Comparison of ENCODE assay signal across 11 mouse cellular contexts in genomic region chr3:30546366-30546765, GRCm38 (mm10). TPM values are rescaled to one million over a fixed set of nuclear protein-coding genes. Genes with fewer than 3 reads are reported as not detected.
DNase-seq lines count a peak whose midpoint lies in the region; ATAC-seq and TF ChIP-seq lines count a peak whose summit lies in the region.
"Had no signal": no experiment of that assay in that cellular context is flagged by ENCODE, and none has a peak within 500 bp of the region (broad histone marks: within the 10 kb centered on the region; RNA-seq: fewer than 3 reads in every experiment).

No protein-coding gene starts in this region.

- no peak overlapping the region for H3K4me2 ChIP-seq in hindbrain, embryonic 15.5 days
- H3K4me2 ChIP-seq in hindbrain, embryonic 12.5 days (replicated peaks) = no peak overlapping the region
- H3K4me2 ChIP-seq in neural tube, embryonic 13.5 days = peak overlapping the region; percentile 7; the same call in 1 of the 2 replicates
- peak overlapping the region; percentile 26 for H3K4me2 ChIP-seq in limb, embryonic 12.5 days
- peak overlapping the region; percentile 15; the same call in 1 of the 2 replicates for H3K4me2 ChIP-seq in stomach, postnatal 0 days (replicated peaks; ENCODE audit: low read depth)

- H3K4me3 ChIP-seq in hindbrain, embryonic 15.5 days = no peak overlapping the region
- no peak overlapping the region for H3K4me3 ChIP-seq in hindbrain, embryonic 12.5 days
- no peak overlapping the region for H3K4me3 ChIP-seq in neural tube, embryonic 13.5 days
- no peak overlapping the region for H3K4me3 ChIP-seq in limb, embryonic 12.5 days (replicated peaks)
- H3K4me3 ChIP-seq in stomach, postnatal 0 days (ENCODE audit: low read depth, low read length) = no peak overlapping the region

- H3K9me3 ChIP-seq in hindbrain, embryonic 15.5 days = no peaks in the 10 kb centered on the region
- no peaks in the 10 kb centered on the region for H3K9me3 ChIP-seq in hindbrain, embryonic 12.5 days (replicated peaks)
- H3K9me3 ChIP-seq in neural tube, embryonic 13.5 days = no peaks in the 10 kb centered on the region
- H3K9me3 ChIP-seq in limb, embryonic 12.5 days = no peaks in the 10 kb centered on the region
- no peaks in the 10 kb centered on the region for H3K9me3 ChIP-seq in stomach, postnatal 0 days (ENCODE audit: control insufficient read depth, low read length)

- H3K27ac ChIP-seq in hindbrain, embryonic 15.5 days (replicated peaks) = 0 out of 2 replicates have a peak overlapping the region, but pooled peaks have one; percentile 2
- H3K27ac ChIP-seq in hindbrain, embryonic 12.5 days = no peak overlapping the region
- no peak overlapping the region for H3K27ac ChIP-seq in neural tube, embryonic 13.5 days (replicated peaks)
- no peak overlapping the region for H3K27ac ChIP-seq in limb, embryonic 12.5 days
- no peak overlapping the region for H3K27ac ChIP-seq in stomach, postnatal 0 days (replicated peaks)

- H3K9ac ChIP-seq in hindbrain, embryonic 15.5 days = no peak overlapping the region
- H3K9ac ChIP-seq in hindbrain, embryonic 12.5 days = no peak overlapping the region
- no peak overlapping the region for H3K9ac ChIP-seq in neural tube, embryonic 13.5 days
- no peak overlapping the region for H3K9ac ChIP-seq in limb, embryonic 12.5 days (replicated peaks)
- H3K9ac ChIP-seq in stomach, postnatal 0 days (ENCODE audit: low read length) = no peak overlapping the region

- no peak for TF ChIP-seq CTCF in stomach, postnatal 0 days (IDR thresholded peaks at IDR 0.05; ENCODE audit: low read depth)

- ATAC-seq in hindbrain, embryonic 15.5 days (ENCODE audit: low FRiP score, low read depth) = no peak
- no peak for ATAC-seq in hindbrain, embryonic 12.5 days (ENCODE audit: low FRiP score)
- no peak for ATAC-seq in neural tube, embryonic 13.5 days (ENCODE audit: low read depth)
- no peak for ATAC-seq in limb, embryonic 12.5 days (ENCODE audit: insufficient number of reproducible peaks, insufficient read depth, low FRiP score, low TSS enrichment, low read depth)
- ATAC-seq in stomach, postnatal 0 days (ENCODE audit: low FRiP score, low TSS enrichment) = no peak

- 64% methylated on average over 13 of the region's 13 CpGs for WGBS in hindbrain, embryonic 15.5 days
- 69% methylated on average over 13 of the region's 13 CpGs for WGBS in hindbrain, embryonic 12.5 days
- WGBS in neural tube, embryonic 13.5 days = 73% methylated on average over 13 of the region's 13 CpGs
- 53% methylated on average over 13 of the region's 13 CpGs for WGBS in limb, embryonic 12.5 days
- 42% methylated on average over 13 of the region's 13 CpGs for WGBS in stomach, postnatal 0 days

- no peak for TF ChIP-seq EP300 in stomach, postnatal 0 days (optimal IDR thresholded peaks at IDR 0.05)

- no peaks in the 10 kb centered on the region for H3K36me3 ChIP-seq in hindbrain, embryonic 15.5 days
- H3K36me3 ChIP-seq in hindbrain, embryonic 12.5 days = no peaks in the 10 kb centered on the region
- no peaks in the 10 kb centered on the region for H3K36me3 ChIP-seq in neural tube, embryonic 13.5 days
- no peaks in the 10 kb centered on the region for H3K36me3 ChIP-seq in limb, embryonic 12.5 days
- no peaks in the 10 kb centered on the region for H3K36me3 ChIP-seq in stomach, postnatal 0 days (ENCODE audit: control insufficient read depth, insufficient read depth, low read length)

- H3K4me1 ChIP-seq in hindbrain, embryonic 15.5 days (replicated peaks) = 0 out of 2 replicates have a peak, but pooled peaks cover 3% of the 10 kb centered on the region
- peaks cover 9% of the 10 kb centered on the region; the same call in 1 of the 2 replicates for H3K4me1 ChIP-seq in hindbrain, embryonic 12.5 days
- 0 out of 2 replicates have a peak, but pooled peaks cover 8% of the 10 kb centered on the region for H3K4me1 ChIP-seq in neural tube, embryonic 13.5 days (replicated peaks)
- peaks cover 34% of the 10 kb centered on the region for H3K4me1 ChIP-seq in limb, embryonic 12.5 days (replicated peaks)
- H3K4me1 ChIP-seq in stomach, postnatal 0 days (replicated peaks; ENCODE audit: control insufficient read depth, insufficient read depth) = no peaks in the 10 kb centered on the region

- DNase-seq in neural tube, embryonic 10.5 days (ENCODE audit: extremely low spot score, low spot score) = no peak
- no peak for DNase-seq in stomach, postnatal 0 days (ENCODE audit: low spot score)
- DNase-seq in ovary, postnatal 14 days (ENCODE audit: low spot score) = no peak
- DNase-seq in layer of hippocampus, postnatal 10 days (ENCODE audit: low spot score in 2 of 2) = no peak

- H3K27me3 ChIP-seq in hindbrain, embryonic 15.5 days = no peaks in the 10 kb centered on the region
- no peaks in the 10 kb centered on the region for H3K27me3 ChIP-seq in hindbrain, embryonic 12.5 days
- no peaks in the 10 kb centered on the region for H3K27me3 ChIP-seq in neural tube, embryonic 13.5 days
- no peaks in the 10 kb centered on the region for H3K27me3 ChIP-seq in limb, embryonic 12.5 days
- no peaks in the 10 kb centered on the region for H3K27me3 ChIP-seq in stomach, postnatal 0 days (ENCODE audit: control insufficient read depth, insufficient read depth, low read length)
- H3K27me3 ChIP-seq: CH12.LX had no signal

RNA-seq across cellular contexts. Expression of gene Mecom, which starts 1.4 kb away (rescaled TPM):
- 6.9 and 9.5 TPM in 2 replicates for polyA plus RNA-seq in hindbrain, embryonic 15.5 days (2015; fragmentation: Nextera tagmentation; extraction: Ambion mirVana)
- polyA plus RNA-seq in hindbrain, embryonic 12.5 days (2016; fragmentation: Nextera tagmentation; extraction: Ambion mirVana) = 44.4 and 47.0 TPM in 2 replicates
- 8.9 and 11.6 TPM in 2 replicates for polyA plus RNA-seq in neural tube, embryonic 13.5 days (2015; fragmentation: Nextera tagmentation; extraction: Ambion mirVana)
- 187 TPM in 2 replicates for polyA plus RNA-seq in limb, embryonic 12.5 days (2016; fragmentation: Nextera tagmentation; extraction: Ambion mirVana)
- 25.7 and 27.9 TPM in 2 replicates for polyA plus RNA-seq in stomach, postnatal 0 days (2015; fragmentation: Nextera tagmentation; extraction: Ambion mirVana)
- total RNA-seq in layer of hippocampus, postnatal 10 days (2021) = 1 to 10 TPM; 6.5 to 6.8 TPM
- total RNA-seq: CH12.LX had no signal

RNA-seq across cellular contexts. Expression of gene Actrt3, which starts 53.4 kb away (rescaled TPM):
- 0.56 and 0.75 TPM in 2 replicates for polyA plus RNA-seq in hindbrain, embryonic 15.5 days (2015; fragmentation: Nextera tagmentation; extraction: Ambion mirVana)
- 0.20 TPM in 1 of 2 replicates, not detected in the other for polyA plus RNA-seq in hindbrain, embryonic 12.5 days (2016; fragmentation: Nextera tagmentation; extraction: Ambion mirVana)
- polyA plus RNA-seq in neural tube, embryonic 13.5 days (2015; fragmentation: Nextera tagmentation; extraction: Ambion mirVana) = 0.32 and 0.59 TPM in 2 replicates
- polyA plus RNA-seq in limb, embryonic 12.5 days (2016; fragmentation: Nextera tagmentation; extraction: Ambion mirVana) = 0.10 TPM in 1 of 2 replicates, not detected in the other
- polyA plus RNA-seq in stomach, postnatal 0 days (2015; fragmentation: Nextera tagmentation; extraction: Ambion mirVana) = not detected in 2 replicates
- 1 to 10 TPM; 1.7 TPM for total RNA-seq in layer of hippocampus, postnatal 10 days (2021)
- total RNA-seq: megakaryocyte, adult 5-6 weeks had no signal
- polyA plus RNA-seq: gonadal fat pad, adult 2 months had no signal

RNA-seq across cellular contexts. Expression of gene Mynn, which starts 55.5 kb away (rescaled TPM):
- polyA plus RNA-seq in hindbrain, embryonic 15.5 days (2015; fragmentation: Nextera tagmentation; extraction: Ambion mirVana) = 27.3 TPM in 2 replicates
- polyA plus RNA-seq in hindbrain, embryonic 12.5 days (2016; fragmentation: Nextera tagmentation; extraction: Ambion mirVana) = 33.4 and 41.0 TPM in 2 replicates
- 33.9 and 35.5 TPM in 2 replicates for polyA plus RNA-seq in neural tube, embryonic 13.5 days (2015; fragmentation: Nextera tagmentation; extraction: Ambion mirVana)
- polyA plus RNA-seq in limb, embryonic 12.5 days (2016; fragmentation: Nextera tagmentation; extraction: Ambion mirVana) = 36.3 and 37.9 TPM in 2 replicates
- polyA plus RNA-seq in stomach, postnatal 0 days (2015; fragmentation: Nextera tagmentation; extraction: Ambion mirVana) = 11.2 and 12.0 TPM in 2 replicates
- total RNA-seq in layer of hippocampus, postnatal 10 days (2021) = 10 to 100 TPM; 13.6 to 14.7 TPM

Comparison
In these comparisons a context has a peak if more than half of its experiments do, and no peak if none do; other contexts are left out.
1. H3K4me2 ChIP-seq: peak in neural tube, embryonic 13.5 days (single experiment), limb, embryonic 12.5 days (single experiment) and stomach, postnatal 0 days (single experiment); none in hindbrain, embryonic 15.5 days (single experiment) and hindbrain, embryonic 12.5 days (single experiment).